Mouse (Mus musculus) adrenal gland, adult 10 weeks (tissue): ENCODE results near the gene Olfr644. TPM values are rescaled to one million over a fixed set of nuclear protein-coding genes. Genes with fewer than 3 reads are reported as not detected.

Experiments used
- polyA plus RNA-seq: library from polyadenylated mRNA; stranded (reverse); fragments of 350-450 nt; fragmentation: Illumina TruSeq; extraction: RNeasy Lipid Tissue Mini Kit (QIAGEN cat#74804); gene quantifications from one replicate; pipeline ENCODE4 v1.2.3, GENCODE M21; 2014; ENCODE audit warnings: low read depth, low replicate concordance

Olfr644 gene
- polyA plus RNA-seq = not detected

DNA sequence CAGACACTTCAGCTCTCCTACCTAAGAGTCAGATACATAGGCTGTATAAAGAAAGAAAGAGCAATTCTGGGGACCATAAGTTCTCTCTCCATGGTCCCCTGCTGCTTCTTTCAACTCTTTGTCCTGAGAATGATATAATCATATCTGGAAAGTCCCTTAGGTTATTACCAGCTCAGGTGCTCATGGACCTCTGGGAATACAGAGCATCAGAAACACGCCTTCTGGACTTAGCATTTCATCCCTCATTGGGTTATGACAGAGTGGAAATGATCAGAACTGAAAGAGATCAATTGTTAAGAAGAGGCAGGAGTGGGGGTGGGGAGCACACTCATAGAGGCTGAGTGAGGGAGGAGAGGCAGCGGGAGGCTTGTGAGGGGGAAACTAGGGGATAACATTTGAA, at the start of gene Olfr644:
TSS of gene Olfr644 (minus strand) at position 101 of the 400 bp plus-strand sequence.

GRCm38 (mm10) chr7:104104757-104104972, 33.0 kb upstream of the Olfr644 start, which contains the start of gene Olfr646:
Olfr646 (plus strand) TSS chr7:104104873.

DNA sequence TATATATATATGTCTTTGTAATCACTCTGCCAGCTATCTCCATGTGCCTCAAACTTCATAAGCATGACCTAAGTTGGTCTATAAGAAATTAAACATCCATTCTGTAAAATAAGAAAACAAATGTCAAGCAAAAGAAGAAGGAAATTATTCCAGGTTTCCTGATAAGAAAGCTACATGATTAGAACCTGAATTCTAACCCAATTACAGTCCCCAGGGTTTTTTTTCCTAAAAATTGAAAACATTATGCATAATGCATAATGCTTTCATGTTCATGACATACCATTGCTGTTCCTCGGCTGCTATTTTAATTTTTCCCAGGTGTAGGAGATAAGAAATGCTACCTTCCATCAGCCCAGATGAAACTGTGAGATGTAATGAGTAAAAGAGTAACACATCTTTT, 13.7 kb upstream of the Olfr644 start, which contains the start of gene Olfr645:
TSS of gene Olfr645 (minus strand) at position 101 of the 400 bp plus-strand sequence.

GRCm38 (mm10) chr7:104061345-104061744, 10.3 kb downstream of the Olfr644 start, which contains the start of gene 4930516K23Rik:
4930516K23Rik (minus strand) TSS chr7:104061445.

GRCm38 (mm10) chr7:104052566-104052965, 19.1 kb downstream of the Olfr644 start, which contains the start of gene Olfr642:
Olfr642 (minus strand) TSS chr7:104052666.

GRCm38 (mm10) chr7:104035145-104035544, 36.5 kb downstream of the Olfr644 start, which contains the start of gene Olfr641:
Olfr641 (plus strand) TSS chr7:104035445.

DNA sequence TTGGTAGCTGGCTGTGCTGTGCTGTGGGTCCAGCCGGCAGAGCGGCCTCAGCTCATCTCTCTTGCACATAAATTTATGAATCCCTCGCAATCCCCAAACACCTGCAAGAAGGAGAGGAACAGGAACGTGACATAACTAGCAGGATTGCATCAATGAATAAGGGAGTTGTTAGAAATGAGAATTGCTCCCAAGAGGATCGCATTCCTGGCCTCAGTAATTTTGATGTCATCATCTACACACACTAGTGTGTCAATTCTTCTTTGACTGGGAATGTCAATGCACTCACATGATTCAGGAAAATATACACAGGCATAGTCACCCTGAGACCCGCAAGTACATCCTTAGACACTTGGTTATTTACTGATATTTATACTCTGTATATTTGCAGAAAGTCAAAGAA, 46.2 kb downstream of the Olfr644 start, which contains the start of gene Olfr640:
TSS of gene Olfr640 (minus strand) at position 101 of the 400 bp plus-strand sequence.

GRCm38 (mm10) chr7:104017203-104017602, 54.5 kb downstream of the Olfr644 start, which contains the start of gene Olfr639:
Olfr639 (minus strand) TSS chr7:104017303.

Other genes starting within 250 kb of the Olfr644 start
- gene Hbb-bs, start 243.8 kb downstream of the Olfr644 start, polyA plus RNA-seq = 111 TPM
- gene Hbb-bh2, start 231.3 kb downstream of the Olfr644 start, polyA plus RNA-seq = not detected
- gene Hbb-bh1, start 228.7 kb downstream of the Olfr644 start, polyA plus RNA-seq = not detected
- gene Hbb-y, start 218.7 kb downstream of the Olfr644 start, polyA plus RNA-seq = not detected
- not detected for gene Olfr66, start 185.6 kb downstream of the Olfr644 start, polyA plus RNA-seq
- gene Olfr64, start 177.4 kb downstream of the Olfr644 start, polyA plus RNA-seq = not detected
- not detected for gene Olfr65, start 168.4 kb downstream of the Olfr644 start, polyA plus RNA-seq
- not detected for gene Olfr631, start 143.0 kb downstream of the Olfr644 start, polyA plus RNA-seq
- not detected for gene Olfr632, start 137.5 kb downstream of the Olfr644 start, polyA plus RNA-seq
- gene Olfr633, start 127.4 kb downstream of the Olfr644 start, polyA plus RNA-seq = not detected
- gene Olfr635, start 100.7 kb downstream of the Olfr644 start, polyA plus RNA-seq = not detected
- gene Olfr638, start 73.1 kb downstream of the Olfr644 start, polyA plus RNA-seq = not detected
- gene Olfr639, start 54.6 kb downstream of the Olfr644 start, polyA plus RNA-seq = not detected
- not detected for gene Olfr640, start 46.3 kb downstream of the Olfr644 start, polyA plus RNA-seq
- not detected for gene Olfr641, start 36.4 kb downstream of the Olfr644 start, polyA plus RNA-seq
- gene Olfr642, start 19.2 kb downstream of the Olfr644 start, polyA plus RNA-seq = not detected
- not detected for gene 4930516K23Rik, start 10.4 kb downstream of the Olfr644 start, polyA plus RNA-seq
- gene Olfr645, start 13.6 kb upstream of the Olfr644 start, polyA plus RNA-seq = not detected
- gene Olfr646, start 33.0 kb upstream of the Olfr644 start, polyA plus RNA-seq = not detected
- gene Ubqln5, start 58.0 kb upstream of the Olfr644 start, polyA plus RNA-seq = not detected
- not detected for gene Olfr643, start 65.5 kb upstream of the Olfr644 start, polyA plus RNA-seq
- not detected for gene Ubqln3, start 71.4 kb upstream of the Olfr644 start, polyA plus RNA-seq
- gene Ubqlnl, start 78.7 kb upstream of the Olfr644 start, polyA plus RNA-seq = not detected
- not detected for gene Olfm5, start 93.0 kb upstream of the Olfr644 start, polyA plus RNA-seq
- not detected for gene Olfr648, start 111.5 kb upstream of the Olfr644 start, polyA plus RNA-seq
- not detected for gene Olfr649, start 124.1 kb upstream of the Olfr644 start, polyA plus RNA-seq
- 1.0 TPM for gene Trim6, start 146.9 kb upstream of the Olfr644 start, polyA plus RNA-seq
- gene Trim34a, start 172.6 kb upstream of the Olfr644 start, polyA plus RNA-seq = 37.6 TPM
- gene Trim5, start 216.2 kb upstream of the Olfr644 start, polyA plus RNA-seq = 11.2 TPM
- 44.0 TPM for gene Trim12a, start 243.6 kb upstream of the Olfr644 start, polyA plus RNA-seq